Mouse (Mus musculus): ENCODE measurements around the gene Ankrd44. TPM values are rescaled to one million over a fixed set of nuclear protein-coding genes. Genes with fewer than 3 reads are reported as not detected.

Gene Ankrd44
- total RNA-seq, 2 experiments from 2014 or later: 15.9 to 16.9 TPM

- intact Hi-C loops (cut with DNase I): loop anchor here (5.0 kb wide), 1 partner anchor 63 kb away; no protein-coding TSS in a partner anchor
- no peak for DNase-seq
Observed at GRCm38 (mm10) chr1:54679556-54679955, 246.6 kb downstream of the Ankrd44 start.

GRCm38 (mm10) chr1:54678037-54678436 is 248.2 kb downstream of the Ankrd44 start:
- intact Hi-C loops (cut with DNase I): loop anchor here (5.0 kb wide), 1 partner anchor 64 kb away; no protein-coding TSS in a partner anchor
- no peak for DNase-seq

- no peak for DNase-seq
- intact Hi-C loops (cut with DNase I): loop anchor here (5.0 kb wide), 1 partner anchor 67 kb away; no protein-coding TSS in a partner anchor
Observed at GRCm38 (mm10) chr1:54675478-54675877, 250.7 kb downstream of the Ankrd44 start.

- DNase-seq: no peak
- intact Hi-C loops (cut with DNase I): loop anchor here (2.0 to 5.0 kb wide), 4 partner anchors 37 to 309 kb away; no protein-coding TSS in a partner anchor
Observed at GRCm38 (mm10) chr1:54667991-54668390, 258.2 kb downstream of the Ankrd44 start.

GRCm38 (mm10) chr1:54665582-54666405 is 260.4 kb downstream of the Ankrd44 start:
- DNase-seq: peak; percentile 28 to 52
- intact Hi-C loops (cut with DNase I): loop anchor here (1.0 to 5.0 kb wide), 4 partner anchors 87 to 311 kb away; no protein-coding TSS in a partner anchor

GRCm38 (mm10) chr1:54665095-54665494 is 261.1 kb downstream of the Ankrd44 start:
- intact Hi-C loops (cut with DNase I): loop anchor here (5.0 kb wide), 1 partner anchor 87 kb away; no protein-coding TSS in a partner anchor
- DNase-seq: no peak

- no peak for DNase-seq
- intact Hi-C loops (cut with DNase I): no loop called here
Observed at GRCm38 (mm10) chr1:54660674-54661073, 265.5 kb downstream of the Ankrd44 start.

GRCm38 (mm10) chr1:54658558-54658957 is 267.6 kb downstream of the Ankrd44 start:
- intact Hi-C loops (cut with DNase I): no loop called here
- DNase-seq: no peak

GRCm38 (mm10) chr1:54648237-54648636 is 277.9 kb downstream of the Ankrd44 start:
- intact Hi-C loops (cut with DNase I): no loop called here
- peak in 1 of 2 experiments; percentile 21 for DNase-seq

- no peak for DNase-seq
- intact Hi-C loops (cut with DNase I): no loop called here
Observed at GRCm38 (mm10) chr1:54647335-54647745, 278.8 kb downstream of the Ankrd44 start.

- DNase-seq: no peak
Observed at GRCm38 (mm10) chr1:54640184-54640795, 285.9 kb downstream of the Ankrd44 start.

GRCm38 (mm10) chr1:54639506-54640078 is 286.6 kb downstream of the Ankrd44 start:
- no peak for DNase-seq
- intact Hi-C loops (cut with DNase I): no loop called here

More at GRCm38 (mm10) chr1:54640184-54640795, 285.9 kb downstream of the Ankrd44 start:
- intact Hi-C loops (cut with DNase I): no loop called here

- no peak for DNase-seq
- intact Hi-C loops (cut with DNase I): no loop called here
Observed at GRCm38 (mm10) chr1:54639076-54639475, 287.1 kb downstream of the Ankrd44 start.

GRCm38 (mm10) chr1:54637340-54637739 is 288.8 kb downstream of the Ankrd44 start:
- DNase-seq: no peak
- intact Hi-C loops (cut with DNase I): no loop called here

GRCm38 (mm10) chr1:54629106-54629505 is 297.1 kb downstream of the Ankrd44 start:
- no peak for DNase-seq
- intact Hi-C loops (cut with DNase I): no loop called here

- intact Hi-C loops (cut with DNase I): no loop called here
Observed at GRCm38 (mm10) chr1:54614963-54615362, 311.2 kb downstream of the Ankrd44 start.

GRCm38 (mm10) chr1:54612344-54612743 is 313.8 kb downstream of the Ankrd44 start:
- no peak for DNase-seq
- intact Hi-C loops (cut with DNase I): no loop called here

More at GRCm38 (mm10) chr1:54614963-54615362, 311.2 kb downstream of the Ankrd44 start:
- no peak for DNase-seq

GRCm38 (mm10) chr1:54611891-54612290 is 314.3 kb downstream of the Ankrd44 start:
- intact Hi-C loops (cut with DNase I): no loop called here
- DNase-seq: no peak

- DNase-seq: no peak
- intact Hi-C loops (cut with DNase I): no loop called here
Observed at GRCm38 (mm10) chr1:54606936-54607335, 319.3 kb downstream of the Ankrd44 start.

GRCm38 (mm10) chr1:54601692-54602091 is 324.5 kb downstream of the Ankrd44 start:
- intact Hi-C loops (cut with DNase I): no loop called here
- DNase-seq: no peak

GRCm38 (mm10) chr1:54600275-54600674 is 325.9 kb downstream of the Ankrd44 start:
- no peak for DNase-seq
- intact Hi-C loops (cut with DNase I): no loop called here

Data from heart, postnatal 14 days (tissue).